Mouse (Mus musculus): Measurements from ENCODE around the gene Fam161a. TPM values are rescaled to one million over a fixed set of nuclear protein-coding genes. Genes with fewer than 3 reads are reported as not detected.

Fam161a gene
- total RNA-seq, 2 experiments from 2014 or later: 20.6 to 22.5 TPM

DNA sequence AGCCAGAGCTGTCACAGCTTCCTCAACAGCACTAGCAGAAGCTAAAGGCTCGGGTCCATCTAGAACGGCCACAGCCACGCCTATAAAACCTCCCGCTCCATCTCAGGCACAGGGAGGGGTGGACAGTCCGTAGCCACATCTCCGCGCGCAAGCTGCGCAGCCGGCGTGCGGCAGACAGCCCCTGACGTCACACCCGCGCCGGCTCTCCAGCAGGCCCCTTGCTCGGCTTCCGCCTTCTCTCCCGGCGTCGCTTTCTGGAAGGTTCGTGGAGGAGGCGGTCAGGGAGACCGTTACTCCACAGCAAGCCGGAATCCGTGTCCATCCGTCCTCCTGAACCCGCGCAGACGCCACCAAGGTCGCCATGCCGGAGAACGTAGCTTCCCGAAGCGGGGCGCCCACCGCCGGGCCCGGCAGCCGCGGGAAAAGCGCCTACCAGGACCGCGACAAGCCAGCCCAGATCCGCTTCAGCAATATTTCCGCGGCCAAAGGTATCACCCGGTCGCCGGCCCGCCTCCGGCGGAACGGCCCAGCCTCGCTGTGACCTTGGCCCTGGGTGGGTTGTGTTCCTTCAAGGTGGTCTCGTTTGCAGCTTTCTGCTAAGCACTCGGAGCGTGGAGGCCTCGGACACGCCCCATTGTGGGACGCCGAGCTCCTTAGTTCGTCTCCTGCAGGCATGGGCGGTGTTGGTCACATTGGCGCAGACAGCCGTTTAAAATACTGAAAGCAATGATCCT is 16.8 kb upstream of the Fam161a start, which contains the start of gene Cct4:
Cct4 (plus strand) TSS at position 127 of the 734 bp plus-strand sequence.
- peak; percentile 80 to 81 for DNase-seq (ENCODE audit: low spot score in 2 of 2)

DNA sequence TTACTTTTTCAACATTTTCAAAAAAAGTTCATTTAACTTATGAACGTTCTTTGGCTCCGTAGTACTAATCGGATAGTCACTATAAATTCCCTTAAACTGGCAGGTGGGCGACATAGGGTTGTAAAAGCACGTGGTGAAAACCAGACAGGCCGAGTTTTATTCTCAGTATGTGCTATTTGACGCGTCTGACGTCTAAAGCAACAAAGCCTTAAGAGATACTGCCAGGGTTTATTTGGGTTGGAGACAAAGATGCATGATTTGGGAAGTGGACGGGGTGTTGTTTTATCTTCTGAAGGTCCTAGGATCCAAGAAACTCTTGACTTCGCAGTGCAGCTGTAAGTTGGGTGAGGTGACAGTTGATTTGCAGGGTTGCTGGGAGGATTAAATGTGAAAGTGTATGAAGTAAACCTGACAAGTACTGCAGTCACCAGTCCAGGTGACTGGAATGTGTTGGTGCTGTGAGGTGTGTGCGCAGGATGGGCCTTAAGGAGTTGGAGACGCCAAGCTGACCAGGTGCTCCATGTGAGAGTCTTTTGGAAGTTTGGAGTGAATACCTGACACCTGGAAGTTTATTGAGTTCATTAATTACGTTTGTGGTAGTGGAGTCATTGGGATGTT is 16.0 kb upstream of the Fam161a start:
- no peak for DNase-seq (ENCODE audit: low spot score in 2 of 2)

GRCm38 (mm10) chr11:22994271-22994670 is 13.1 kb upstream of the Fam161a start:
- no peak for DNase-seq (ENCODE audit: low spot score in 2 of 2)

GRCm38 (mm10) chr11:22995461-22995860 is 11.9 kb upstream of the Fam161a start:
- DNase-seq (ENCODE audit: low spot score in 2 of 2): no peak

DNA sequence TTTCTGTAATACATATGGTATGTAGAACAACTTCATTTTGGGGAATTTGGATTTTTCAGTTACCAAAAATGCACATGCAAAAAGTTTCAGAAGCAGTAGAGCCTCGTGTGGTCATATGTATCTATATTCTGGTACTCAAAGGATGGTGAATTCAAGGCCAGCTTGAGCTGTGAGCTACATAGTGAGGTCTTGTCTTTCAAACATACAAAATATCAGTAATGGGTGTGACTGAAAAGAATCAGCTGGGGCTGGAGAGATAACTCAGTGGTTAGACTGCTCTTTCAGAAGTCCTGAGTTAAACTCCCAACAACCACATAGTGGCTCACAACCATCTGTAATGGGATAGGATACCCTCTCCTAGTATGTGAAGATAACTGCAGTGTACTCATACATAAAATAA is 9.0 kb upstream of the Fam161a start:
- no peak for DNase-seq (ENCODE audit: low spot score in 2 of 2)

- DNase-seq (ENCODE audit: low spot score in 2 of 2): no peak
Observed at GRCm38 (mm10) chr11:23005276-23005675, 2.1 kb upstream of the Fam161a start.

- DNase-seq (ENCODE audit: low spot score in 2 of 2): no peak
Observed at GRCm38 (mm10) chr11:23007166-23007480, 208 bp upstream of the Fam161a start.

DNA sequence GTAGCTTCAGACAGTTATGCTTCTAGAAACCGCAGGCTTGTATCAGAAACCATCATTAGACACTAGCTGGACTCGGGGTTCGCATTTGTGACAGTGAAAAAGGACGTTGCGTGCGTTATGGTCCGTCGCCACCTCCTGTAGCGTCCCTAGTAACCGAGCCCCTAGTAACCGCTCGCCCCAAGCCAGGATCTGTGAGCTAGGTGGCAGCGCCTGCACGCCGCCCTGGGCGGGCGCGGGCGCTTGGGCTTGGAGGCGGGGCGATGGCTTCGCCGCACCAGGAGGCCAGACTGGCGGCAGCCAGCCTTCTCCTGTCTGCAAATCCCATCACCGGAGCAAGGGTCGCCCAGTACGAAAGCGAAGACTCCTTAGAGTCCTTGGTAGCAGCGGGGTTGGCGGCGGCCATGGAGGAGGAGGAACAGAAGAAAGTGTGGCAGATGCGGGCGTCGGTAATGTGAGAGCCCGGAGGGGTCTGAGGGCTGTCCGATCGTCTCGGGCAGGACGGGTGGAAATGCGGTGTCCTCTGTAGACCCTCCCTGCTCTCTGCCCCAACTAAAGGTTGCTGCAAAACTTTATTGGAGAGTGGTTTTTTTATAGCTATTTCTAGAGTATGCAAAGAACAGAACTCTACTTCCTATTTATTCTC is 971 bp downstream of the Fam161a start:
- DNase-seq (ENCODE audit: low spot score in 2 of 2): peak; percentile 68 to 70

- no peak for DNase-seq (ENCODE audit: low spot score in 2 of 2)
Observed at GRCm38 (mm10) chr11:23008824-23009200, 1.5 kb downstream of the Fam161a start.

- no peak for DNase-seq (ENCODE audit: low spot score in 2 of 2)
Observed at GRCm38 (mm10) chr11:23013096-23013495, 5.8 kb downstream of the Fam161a start.

- no peak for DNase-seq (ENCODE audit: low spot score in 2 of 2)
Observed at GRCm38 (mm10) chr11:23013580-23014294, 6.4 kb downstream of the Fam161a start.

- no peak for DNase-seq (ENCODE audit: low spot score in 2 of 2)
Observed at GRCm38 (mm10) chr11:23014996-23015395, 7.7 kb downstream of the Fam161a start.

DNA sequence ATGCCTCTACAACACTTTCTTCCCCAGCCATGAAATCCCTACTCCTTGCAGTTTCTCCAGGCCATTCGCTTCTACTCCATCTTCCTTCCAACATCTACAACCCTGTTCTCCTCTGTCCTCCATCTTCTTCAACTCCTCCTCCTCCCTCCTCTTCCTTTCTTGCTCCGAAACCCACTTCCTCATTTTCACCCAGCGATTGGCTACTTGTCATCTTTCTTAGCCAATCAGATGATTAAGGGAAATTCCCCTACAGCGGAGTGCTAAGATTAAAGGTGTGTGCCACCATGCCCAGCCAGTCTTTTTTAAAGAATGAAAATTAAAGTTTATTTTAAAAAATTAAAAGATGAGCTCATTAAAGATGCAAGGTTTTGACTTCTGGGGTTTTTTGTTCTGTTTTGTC is 10.6 kb downstream of the Fam161a start:
- no peak for DNase-seq (ENCODE audit: low spot score in 2 of 2)

- DNase-seq (ENCODE audit: low spot score in 2 of 2): no peak
Observed at GRCm38 (mm10) chr11:23020116-23020770, 12.9 kb downstream of the Fam161a start.

GRCm38 (mm10) chr11:23020841-23021240 is 13.5 kb downstream of the Fam161a start:
- DNase-seq (ENCODE audit: low spot score in 2 of 2): no peak

DNA sequence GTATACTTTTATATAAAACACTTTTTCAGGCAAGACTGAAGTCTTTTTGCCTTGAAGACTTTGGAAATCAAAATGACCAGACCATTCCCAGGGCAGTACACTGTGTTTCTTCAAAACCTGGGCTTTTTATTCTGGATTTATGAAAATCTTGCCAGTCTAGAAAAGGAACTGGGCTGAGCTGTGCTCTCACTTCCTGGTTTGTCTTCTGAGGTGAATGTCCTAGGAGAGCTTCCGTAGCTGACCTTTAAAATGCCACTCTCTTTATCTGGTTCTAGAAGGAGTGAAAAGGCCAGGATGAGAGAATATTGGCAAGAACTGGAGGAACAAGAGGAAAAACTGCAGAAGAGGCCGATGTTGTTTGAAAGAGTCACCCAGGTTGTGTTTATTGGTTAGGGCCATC is 15.8 kb downstream of the Fam161a start:
- no peak for DNase-seq (ENCODE audit: low spot score in 2 of 2)

DNA sequence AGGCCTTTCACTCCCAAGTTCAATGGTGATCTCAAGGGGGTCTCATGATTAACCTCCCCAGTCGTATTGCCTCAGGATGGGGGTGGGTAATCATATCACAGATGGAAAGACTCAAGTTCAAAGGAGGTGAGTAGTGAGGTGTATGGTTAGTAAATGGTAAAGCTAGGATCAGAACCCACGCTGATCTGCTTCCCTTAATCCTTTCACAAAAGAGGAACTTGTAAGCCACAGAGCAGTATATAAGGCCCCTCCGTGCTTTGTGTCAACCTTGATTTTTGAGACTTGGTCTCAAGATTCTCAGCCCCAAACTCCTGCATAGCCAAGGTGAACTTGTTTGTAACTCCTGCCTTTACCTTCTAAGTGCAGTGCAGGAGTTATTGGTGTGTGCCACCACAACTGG is 16.8 kb downstream of the Fam161a start:
- no peak for DNase-seq (ENCODE audit: low spot score in 2 of 2)

DNA sequence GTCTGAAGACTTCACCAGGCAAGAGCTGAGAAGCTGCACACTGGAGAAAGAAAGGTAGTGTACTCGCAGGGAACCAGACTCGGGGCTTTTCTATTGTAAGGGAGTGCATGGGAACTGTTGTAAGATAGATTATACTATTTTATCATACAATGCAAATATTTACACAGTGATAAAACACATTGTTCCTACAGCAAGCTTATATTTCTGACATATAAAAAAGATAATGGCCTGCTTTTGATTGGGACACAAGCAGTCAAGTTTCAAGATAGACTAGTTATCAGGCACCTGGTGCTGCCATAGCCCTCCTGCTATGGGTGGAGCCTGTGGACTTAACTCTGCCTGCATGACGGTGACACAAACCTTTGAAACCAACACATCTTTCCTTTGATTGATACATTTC is 21.6 kb downstream of the Fam161a start:
- no peak for DNase-seq (ENCODE audit: low spot score in 2 of 2)

DNA sequence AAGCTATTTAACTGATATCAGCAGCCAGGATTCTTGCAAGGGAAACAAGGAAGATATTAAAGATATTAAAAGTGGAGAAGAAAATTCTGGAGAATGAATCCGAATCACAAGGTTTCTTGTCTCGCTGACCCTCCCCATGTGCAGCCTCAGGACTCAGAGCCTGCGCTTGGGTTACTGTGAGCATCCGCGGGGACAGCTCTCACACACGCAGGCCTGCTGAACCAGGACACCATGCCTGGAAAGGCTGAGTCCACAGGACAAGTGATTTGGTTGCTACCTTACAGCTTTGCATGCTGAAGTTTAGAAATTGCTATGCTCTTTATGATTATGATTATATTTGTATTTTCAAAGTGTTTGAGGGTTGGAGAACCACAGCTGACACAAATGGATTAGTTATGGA is 22.1 kb downstream of the Fam161a start:
- no peak for DNase-seq (ENCODE audit: low spot score in 2 of 2)

GRCm38 (mm10) chr11:23047252-23047651 is 39.9 kb downstream of the Fam161a start:
- no peak for DNase-seq (ENCODE audit: low spot score in 2 of 2)

All from adrenal gland, postnatal 4 days (tissue).